Mouse (Mus musculus): Measurements from ENCODE around the gene Gcfc2. TPM values are rescaled to one million over a fixed set of nuclear protein-coding genes. Genes with fewer than 3 reads are reported as not detected.

Gcfc2 gene
- polyA plus RNA-seq, 1 experiment, result 0.22 TPM

DNA sequence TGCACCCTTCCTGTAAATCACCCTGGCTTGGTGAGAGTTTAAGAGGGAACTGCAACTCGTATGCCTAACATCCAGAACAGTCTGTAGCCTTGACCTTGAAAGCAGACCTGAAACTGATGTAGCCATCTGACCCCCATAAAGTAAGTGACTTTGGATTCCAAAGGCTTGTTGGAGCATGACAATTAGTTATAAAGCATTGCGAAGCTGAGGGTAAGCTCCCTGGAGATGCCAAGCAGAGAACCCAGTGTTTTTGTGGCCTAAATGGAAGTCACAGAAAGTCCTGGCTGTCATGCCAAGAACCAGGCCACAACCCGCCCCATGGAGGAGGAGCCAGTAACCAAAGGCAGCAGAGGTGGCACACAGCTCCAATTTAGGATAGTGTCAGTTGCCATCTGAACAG is 64.1 kb downstream of the Gcfc2 start:
- Histone ChIP-seq H3K4me1 (ENCODE audit: control insufficient read depth) (no peaks in the 10 kb centered on the region), H3K4me3 (replicated peaks) (no peak overlapping the region), H3K9me3 (ENCODE audit: control insufficient read depth, low read length) (no peaks in the 10 kb centered on the region), H3K27me3 (ENCODE audit: control insufficient read depth) (no peaks in the 10 kb centered on the region), H3K36me3 (ENCODE audit: control insufficient read depth) (no peaks in the 10 kb centered on the region)
- TF ChIP-seq TAL1 (IDR thresholded peaks at IDR 0.05; ENCODE audit: low read length), result no peak
- no peak for TF ChIP-seq GATA1 (IDR thresholded peaks at IDR 0.05; ENCODE audit: low read length)

DNA sequence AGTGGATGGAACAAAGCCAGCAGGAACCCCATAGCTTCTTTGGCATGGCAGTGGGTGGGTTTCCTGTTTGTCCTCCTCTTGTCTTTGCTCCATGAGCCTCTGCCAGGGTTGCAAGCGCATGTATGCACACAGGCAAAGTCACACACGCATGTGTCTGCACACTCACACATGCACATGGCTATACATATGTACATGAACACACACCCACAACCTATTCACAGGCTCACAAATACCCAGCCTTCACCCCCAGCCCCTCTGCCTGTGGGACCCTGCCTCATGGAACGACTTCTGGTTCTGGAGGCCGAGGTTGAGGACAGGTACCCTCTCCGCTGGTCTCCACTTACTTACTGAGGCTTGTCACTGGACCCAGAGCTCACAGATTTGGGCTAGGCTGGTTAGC is 64.9 kb downstream of the Gcfc2 start:
- no peaks in the 10 kb centered on the region for H3K4me1 ChIP-seq (ENCODE audit: control insufficient read depth)
- no peaks in the 10 kb centered on the region for H3K27me3 ChIP-seq (ENCODE audit: control insufficient read depth)
- H3K4me3 ChIP-seq (replicated peaks), result no peak overlapping the region
- no peaks in the 10 kb centered on the region for H3K9me3 ChIP-seq (ENCODE audit: control insufficient read depth, low read length)
- no peaks in the 10 kb centered on the region for H3K36me3 ChIP-seq (ENCODE audit: control insufficient read depth)
- TF ChIP-seq TAL1 (IDR thresholded peaks at IDR 0.05; ENCODE audit: low read length) (no peak), GATA1 (IDR thresholded peaks at IDR 0.05; ENCODE audit: low read length) (no peak)

DNA sequence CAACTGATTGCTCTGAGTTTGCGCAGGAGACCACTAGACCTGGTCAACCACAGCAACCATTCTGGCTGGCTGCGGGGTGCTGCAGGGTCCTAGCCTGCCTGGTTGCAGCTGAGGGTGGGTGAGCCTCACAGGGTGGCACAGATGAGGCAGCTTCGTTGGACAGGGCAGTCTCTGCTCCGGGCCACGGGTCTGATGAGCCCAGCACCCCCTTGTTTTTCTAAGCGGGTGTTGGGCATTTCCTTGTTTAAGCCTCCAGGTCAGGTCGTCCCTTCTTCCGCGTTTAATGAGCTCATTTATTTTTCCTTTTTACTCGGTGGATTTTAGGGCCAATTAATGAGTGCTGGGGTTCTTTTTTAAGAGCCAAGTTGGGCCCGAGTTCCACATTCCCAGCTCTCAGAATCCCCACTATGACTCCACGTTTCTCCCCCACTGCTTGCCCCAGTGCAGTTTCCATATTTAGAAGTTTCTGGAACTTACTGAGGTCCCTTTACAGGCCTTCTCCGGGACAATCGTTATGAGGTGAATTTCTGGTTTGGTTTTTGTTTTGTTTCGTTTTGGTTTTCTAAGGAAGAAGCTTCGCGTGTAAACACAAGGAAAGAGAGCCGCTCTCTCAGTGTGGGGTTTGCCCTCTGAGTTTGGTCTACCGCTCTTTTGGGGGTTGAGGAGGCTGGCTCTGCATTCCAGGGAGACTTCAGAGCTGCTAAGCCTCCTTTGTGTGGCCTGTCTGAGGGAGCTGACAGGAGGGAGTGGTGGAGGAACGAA is 66.8 kb downstream of the Gcfc2 start:
- H3K27me3 ChIP-seq (ENCODE audit: control insufficient read depth), result no peaks in the 10 kb centered on the region
- H3K36me3 ChIP-seq (ENCODE audit: control insufficient read depth), result no peaks in the 10 kb centered on the region
- no peak overlapping the region for H3K4me3 ChIP-seq (replicated peaks)
- no peaks in the 10 kb centered on the region for H3K9me3 ChIP-seq (ENCODE audit: control insufficient read depth, low read length)
- H3K4me1 ChIP-seq (ENCODE audit: control insufficient read depth), result no peaks in the 10 kb centered on the region
- TF ChIP-seq TAL1 (IDR thresholded peaks at IDR 0.05; ENCODE audit: low read length) (no peak), GATA1 (IDR thresholded peaks at IDR 0.05; ENCODE audit: low read length) (no peak)

Other genes with a start within 250 kb of the Gcfc2 start
- gene Mrpl19, start 42.3 kb downstream of the Gcfc2 start, polyA plus RNA-seq (2012), result 0.13 and 0.16 TPM in 2 replicates
- gene Eva1a, start 117.4 kb downstream of the Gcfc2 start, polyA plus RNA-seq (2012), result 0.05 and 0.20 TPM in 2 replicates

Data from erythroblast, embryonic 14.5 days (primary cell).